Mouse (Mus musculus) heart, postnatal 25 days (tissue): Measurements from ENCODE around the gene 4930470P17Rik. TPM values are rescaled to one million over a fixed set of nuclear protein-coding genes. Genes with fewer than 3 reads are reported as not detected.

Experiments used
- DNase-seq: peaks from one replicate; pipeline ENCODE4 v3.0.0; 2022; ENCODE audit warnings: low spot score
- intact Hi-C: fragments of 180-260 bp; cut with DNase I; formaldehyde crosslinking; loops from one replicate; pipeline ENCODE4 v1.15.1; 2025
- total RNA-seq, 2 experiments: library from RNA; stranded (reverse); gene quantifications; 2 replicates each; pipeline ENCODE4 v1.2.3; 2021

4930470P17Rik gene
- total RNA-seq, 2 experiments from 2014 or later, result not detected

DNA sequence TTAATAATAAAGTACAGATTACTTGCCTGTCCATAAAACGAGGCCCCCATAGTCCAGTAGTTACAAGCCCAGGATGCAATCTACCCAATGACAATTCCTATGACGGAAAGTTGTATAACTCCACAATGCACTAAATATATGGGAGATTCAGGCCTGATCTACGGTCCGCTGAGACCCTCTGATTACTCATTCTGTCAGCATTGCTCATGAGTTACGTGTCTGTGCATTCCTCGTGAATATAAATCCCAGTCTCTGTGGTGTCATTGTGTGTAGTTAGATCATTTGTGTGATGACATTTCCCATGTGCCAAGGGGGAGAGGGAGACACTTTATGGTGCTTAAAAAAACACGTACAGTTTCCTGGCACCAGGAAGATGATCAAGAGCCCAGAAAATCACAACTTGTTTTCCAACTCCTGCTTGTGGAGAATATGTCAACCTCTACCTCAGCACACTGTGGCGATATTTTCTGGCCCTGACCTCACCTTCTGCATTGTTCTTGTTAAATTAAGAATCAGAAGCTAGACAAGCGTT is 13.4 kb downstream of the 4930470P17Rik start:
- intact Hi-C loops, result no loop called here
- no peak for DNase-seq

DNA sequence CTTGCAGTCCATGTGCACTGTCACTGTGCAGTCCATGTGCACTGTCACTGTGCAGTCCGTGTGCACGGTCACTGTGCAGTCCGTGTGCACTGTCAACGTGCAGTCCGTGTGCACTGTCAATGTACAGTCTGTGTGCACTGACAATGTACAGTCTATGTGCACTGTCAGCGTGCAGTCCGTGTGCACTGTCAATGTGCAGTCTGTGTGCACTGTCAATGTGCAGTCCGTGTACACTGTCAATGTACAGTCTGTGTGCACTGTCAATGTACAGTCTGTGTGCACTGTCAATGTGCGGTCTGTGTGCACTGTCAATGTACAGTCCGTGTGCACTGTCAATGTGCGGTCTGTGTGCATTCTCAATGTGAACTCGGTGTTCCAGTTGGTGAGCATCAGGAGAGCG is 17.1 kb downstream of the 4930470P17Rik start:
- intact Hi-C loops, result no loop called here

DNA sequence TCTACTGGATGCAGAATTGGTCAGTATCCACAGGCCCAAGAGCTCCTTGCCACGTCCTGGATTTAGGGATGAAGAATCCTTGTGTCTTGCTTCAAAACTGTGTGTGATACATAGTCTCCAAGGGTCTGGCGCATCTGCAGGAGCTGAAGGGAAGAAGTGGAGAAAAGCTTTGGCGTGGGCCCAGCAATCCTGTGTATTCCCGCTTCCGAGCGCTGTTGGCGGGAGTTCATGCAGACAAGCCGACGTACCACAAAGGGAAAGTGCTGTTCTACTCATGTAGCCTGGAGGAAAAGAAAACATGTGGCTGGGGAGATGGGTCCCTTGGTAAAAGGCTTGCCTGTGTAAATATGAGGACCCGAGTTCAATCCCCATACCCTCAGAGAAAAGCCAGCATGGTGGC is 22.3 kb downstream of the 4930470P17Rik start:
- no peak for DNase-seq
- intact Hi-C loops, result no loop called here

More for the DNA sequence above, 17.1 kb downstream of the 4930470P17Rik start:
- DNase-seq, result no peak

DNA sequence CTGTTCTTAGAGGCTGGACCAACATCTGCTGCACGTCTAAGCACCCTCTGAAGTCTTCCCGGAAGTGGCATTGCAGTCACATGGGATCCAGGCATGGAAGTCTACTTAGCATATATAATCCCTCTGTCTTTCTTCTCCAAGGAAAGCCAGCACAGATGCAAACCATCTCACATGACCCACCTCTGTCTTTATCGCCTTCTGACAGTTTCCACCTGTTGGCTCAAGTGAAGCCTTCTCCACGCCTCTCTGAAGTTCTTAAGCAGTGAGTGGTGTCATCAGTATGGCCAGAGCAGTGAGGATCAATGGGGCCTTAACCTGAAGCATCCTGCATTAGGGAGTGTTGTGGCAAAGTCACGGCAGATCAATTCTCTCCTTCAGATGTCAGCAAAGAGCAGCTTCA is 23.2 kb downstream of the 4930470P17Rik start:
- intact Hi-C loops, result no loop called here
- no peak for DNase-seq

DNA sequence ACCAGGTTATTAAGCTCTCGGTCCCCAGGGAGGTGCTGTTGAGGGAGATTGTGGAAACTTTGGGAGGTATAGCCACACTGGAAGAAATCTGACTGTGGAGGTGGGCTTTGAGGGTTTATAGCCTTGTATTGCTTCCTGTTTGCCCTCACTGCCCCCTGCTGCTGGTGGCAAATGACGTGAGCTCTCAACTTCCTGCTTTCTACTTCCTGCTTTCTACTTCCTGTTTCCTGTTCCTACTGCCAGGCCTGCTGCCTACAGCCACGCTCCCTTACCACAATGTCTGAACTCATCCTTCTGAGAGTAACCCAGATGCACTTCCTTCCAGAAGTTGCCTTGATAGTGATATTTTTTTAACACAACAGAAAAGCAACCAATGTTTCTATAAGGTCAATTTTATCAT is 24.3 kb downstream of the 4930470P17Rik start:
- no peak for DNase-seq
- intact Hi-C loops, result no loop called here

DNA sequence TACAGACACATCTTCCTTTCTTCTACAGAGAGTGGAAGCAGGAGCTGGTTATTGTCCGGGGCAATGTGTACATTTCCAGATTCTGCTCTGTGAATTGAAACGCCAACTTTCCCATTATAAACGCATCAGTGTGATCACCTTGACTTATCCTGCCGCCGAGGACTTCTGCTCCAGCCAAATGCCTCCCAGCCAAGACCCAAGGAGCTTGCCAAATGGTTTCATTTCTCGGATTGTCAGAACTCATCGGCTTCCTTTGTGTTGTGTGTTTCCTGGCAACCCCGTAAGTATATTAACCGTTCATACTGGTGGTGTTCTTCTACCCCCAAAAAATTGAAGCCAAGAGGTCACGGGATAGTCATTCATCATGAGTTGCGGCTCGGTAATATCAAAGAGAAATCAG is 25.7 kb downstream of the 4930470P17Rik start:
- no peak for DNase-seq
- intact Hi-C loops, result no loop called here

DNA sequence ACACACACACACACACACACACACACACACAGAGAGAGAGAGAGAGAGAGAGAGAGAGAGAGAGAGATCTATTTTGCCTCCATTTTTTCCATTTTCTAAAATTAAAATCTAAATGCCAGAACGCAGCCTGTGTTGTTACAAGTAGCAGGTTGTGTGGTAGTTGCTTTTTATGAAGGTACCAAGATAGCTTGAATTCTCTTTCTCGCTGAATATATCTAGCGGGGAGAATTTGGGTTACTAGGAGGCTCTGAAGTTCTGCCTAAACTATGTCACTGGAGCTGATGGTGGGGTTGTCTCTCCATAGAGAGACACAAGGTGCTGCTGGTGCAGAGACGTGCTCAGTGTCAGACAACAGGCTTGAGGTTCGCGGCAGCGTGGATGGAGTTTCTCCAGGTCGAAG is 36.8 kb downstream of the 4930470P17Rik start:
- DNase-seq, result no peak
- intact Hi-C loops, result no loop called here

DNA sequence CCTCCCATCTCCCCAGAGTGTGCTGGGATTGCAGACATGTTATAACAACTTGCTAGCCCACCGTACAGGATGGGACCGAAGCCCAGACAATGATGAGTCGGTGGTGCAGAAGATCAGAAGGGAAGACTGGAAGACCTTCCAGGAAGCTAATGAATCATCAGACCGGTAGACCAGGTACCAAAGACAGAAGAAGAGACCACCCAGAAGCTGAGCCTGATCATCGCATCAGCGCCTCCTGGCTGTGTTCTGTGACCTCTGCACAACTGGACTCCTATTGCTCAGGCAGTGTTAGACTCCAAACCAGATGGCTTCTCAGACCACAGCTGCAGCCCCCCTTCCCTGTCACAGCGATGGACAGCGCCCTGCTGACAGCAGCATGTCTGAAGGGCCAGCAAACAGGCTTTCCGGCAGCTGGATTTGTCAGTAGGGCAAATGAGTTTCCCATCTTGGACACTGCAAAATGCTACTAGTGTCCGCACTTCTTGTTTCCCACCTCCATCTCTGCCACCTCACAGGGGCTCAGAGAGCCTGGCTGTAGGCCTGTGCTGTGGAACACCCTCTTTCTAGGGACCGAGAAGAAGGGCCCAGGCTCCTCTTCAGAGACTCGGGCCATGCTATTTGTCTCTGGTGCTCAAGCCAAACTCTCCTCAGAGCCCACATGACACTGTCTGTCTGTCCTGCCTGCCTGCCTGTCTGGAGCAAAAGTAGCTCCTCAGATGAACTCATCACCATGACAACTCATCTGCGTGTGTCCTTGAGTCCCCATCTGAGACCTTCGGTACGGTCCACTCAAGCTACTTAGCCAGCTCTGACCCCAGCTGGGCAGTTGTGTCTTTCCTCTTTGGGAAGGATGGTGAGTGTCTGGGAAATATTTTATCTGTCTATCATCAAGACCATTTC is 37.6 kb downstream of the 4930470P17Rik start:
- DNase-seq, result no peak
- intact Hi-C loops, result no loop called here

DNA sequence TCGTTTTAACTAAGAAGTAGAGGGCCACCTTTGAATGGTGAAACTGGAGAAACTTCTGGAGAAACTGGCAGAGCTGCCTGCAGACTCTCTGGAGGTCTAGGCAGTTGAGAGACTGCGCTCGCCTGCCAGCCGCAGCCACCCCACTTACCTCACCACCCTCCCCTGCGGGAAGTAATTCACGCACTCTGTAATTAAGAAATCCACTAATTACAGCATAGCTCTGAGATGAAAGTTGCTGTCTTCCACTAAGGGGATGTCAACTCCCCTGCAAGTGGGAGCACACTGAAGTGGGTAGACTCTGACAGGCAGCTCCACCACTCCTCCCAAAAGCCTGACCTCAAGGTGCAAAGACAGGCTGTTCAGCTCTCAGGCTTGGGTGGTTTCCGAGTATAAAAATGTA is 49.7 kb downstream of the 4930470P17Rik start:
- DNase-seq, result no peak
- intact Hi-C loops, result no loop called here

DNA sequence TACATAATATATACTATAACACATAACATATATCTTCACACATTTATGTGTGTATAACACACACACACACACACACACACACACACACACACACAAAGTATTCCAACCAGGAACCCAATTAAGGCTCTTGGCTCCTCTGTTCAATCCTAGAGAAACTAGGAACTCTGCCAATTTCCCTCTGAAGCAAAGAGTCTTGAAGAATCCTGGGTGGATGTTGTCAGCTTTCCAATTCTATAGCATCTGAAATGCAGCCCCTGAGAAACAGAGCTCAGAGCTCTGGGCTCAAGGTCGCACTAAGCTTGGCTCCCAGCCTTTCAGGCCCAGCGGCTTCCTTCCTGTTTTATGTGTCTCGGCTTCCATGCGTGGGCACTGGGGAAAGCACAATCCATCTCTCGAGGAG is 51.6 kb downstream of the 4930470P17Rik start:
- intact Hi-C loops, result no loop called here
- no peak for DNase-seq

DNA sequence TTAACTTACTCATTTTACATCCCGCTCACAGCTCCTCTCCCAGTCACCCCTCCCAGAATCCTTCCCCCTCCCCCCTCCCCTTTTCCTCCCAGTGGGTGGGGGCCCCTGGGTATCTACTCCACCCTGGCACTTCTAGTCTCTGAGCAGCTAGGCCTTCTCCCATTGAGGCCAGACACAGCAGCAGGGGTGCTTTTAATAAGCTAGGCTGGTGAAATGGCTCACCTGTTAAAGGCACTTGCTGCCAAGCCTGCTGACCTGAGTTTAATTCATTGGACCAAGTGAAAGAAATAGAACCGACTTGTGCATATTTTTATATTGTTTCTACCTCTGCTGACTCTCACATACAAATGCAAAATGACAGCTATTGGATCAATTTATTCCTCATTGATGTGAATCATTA is 52.7 kb downstream of the 4930470P17Rik start:
- intact Hi-C loops, result no loop called here
- no peak for DNase-seq

DNA sequence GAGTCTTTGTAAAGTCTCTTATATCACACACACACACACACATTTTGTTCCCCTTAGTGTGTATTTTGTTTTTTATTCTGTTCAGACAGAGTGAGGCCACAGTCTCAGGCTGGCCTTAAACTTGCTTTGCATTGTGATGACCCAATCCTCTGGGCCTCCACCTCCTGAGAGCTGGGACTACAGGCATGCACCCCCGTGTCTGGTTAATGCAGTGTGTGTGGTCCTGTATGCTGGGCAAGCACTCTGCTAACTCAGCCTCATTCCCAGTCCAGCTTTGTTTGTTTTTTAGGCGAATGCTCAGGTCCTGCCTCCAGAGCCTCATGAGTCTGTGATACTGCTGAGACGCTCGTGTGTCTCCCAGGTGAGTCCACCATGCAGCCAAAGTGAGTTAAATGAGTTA is 53.8 kb downstream of the 4930470P17Rik start:
- intact Hi-C loops, result no loop called here
- no peak for DNase-seq

DNA sequence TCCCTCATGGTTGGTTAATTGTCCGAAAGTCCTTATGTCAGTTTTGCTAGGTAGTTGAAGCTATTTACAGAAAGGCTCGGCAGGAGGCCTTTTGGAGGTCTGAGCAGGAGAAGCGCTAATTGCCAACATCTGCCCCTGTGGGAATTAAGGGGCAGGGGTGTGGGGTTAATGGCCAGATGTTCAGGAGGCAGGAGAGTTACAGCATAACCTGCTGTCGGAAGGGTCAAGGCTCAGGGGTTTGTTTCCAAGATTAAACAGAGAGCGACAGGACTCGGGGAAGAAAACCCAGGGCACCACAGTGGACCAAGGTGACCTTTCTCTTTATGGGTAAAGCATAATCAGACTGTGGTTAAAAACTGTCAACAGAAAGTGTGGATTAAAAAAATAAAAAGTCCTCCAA is 54.3 kb downstream of the 4930470P17Rik start:
- no peak for DNase-seq
- intact Hi-C loops, result no loop called here

DNA sequence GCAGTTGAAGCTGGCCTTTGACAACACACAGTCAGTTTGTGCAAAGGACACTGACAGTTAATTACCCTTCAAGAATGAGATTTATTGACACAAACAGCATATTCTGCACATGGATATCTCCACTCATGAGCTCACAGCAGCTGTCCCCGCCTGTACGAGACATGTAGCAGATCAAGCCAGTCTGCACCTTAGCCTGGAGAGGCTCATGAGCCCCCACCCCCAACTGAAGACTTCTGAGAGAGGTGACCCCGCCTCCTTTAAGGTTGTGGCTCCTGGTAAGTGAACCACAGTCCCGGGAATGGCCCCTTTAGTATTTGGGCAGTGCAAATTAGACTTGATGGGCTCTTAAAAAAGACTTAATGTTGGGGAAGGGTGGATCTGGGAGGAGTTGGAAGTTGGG is 56.1 kb downstream of the 4930470P17Rik start:
- intact Hi-C loops, result no loop called here
- no peak for DNase-seq

DNA sequence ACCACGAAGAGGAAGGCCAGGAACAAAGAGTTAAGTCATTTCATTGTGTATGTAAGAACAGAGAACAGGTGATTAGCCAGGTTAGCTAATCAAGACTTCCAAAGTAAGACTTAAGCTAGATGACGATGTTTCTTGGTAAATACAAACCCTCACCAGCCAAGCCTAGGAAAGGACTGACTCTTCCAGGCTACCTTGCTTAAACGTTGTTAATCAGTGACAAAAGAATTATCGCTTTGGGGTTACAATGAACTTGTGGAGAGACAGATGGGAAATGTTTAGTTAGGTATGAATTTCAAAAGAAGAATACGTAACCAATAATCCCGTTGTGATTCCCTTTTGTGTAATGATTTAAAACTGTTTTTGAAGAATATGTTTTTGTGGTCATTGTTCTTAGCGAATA is 56.9 kb downstream of the 4930470P17Rik start:
- intact Hi-C loops, result no loop called here

DNA sequence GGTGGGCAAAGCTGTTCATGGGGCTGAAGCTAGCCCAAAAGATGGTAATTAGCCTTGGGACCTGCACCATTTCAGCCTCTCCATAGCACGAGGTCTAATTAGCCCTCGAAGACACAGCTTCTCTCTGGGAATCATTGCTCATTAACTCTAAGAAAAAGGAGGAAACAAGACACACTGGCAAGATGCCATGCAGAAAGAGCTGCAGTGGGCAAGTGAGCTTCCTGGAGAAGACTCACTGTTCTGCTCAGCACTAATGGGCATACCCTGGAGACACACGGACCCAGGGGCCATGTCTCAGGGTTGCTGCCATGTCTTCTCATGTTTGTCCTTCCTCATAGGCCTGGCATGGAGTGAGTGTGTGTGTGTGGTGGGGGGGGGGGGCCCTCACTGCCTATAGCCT is 57.7 kb downstream of the 4930470P17Rik start:
- intact Hi-C loops, result no loop called here
- no peak for DNase-seq

More for the DNA sequence above, 56.9 kb downstream of the 4930470P17Rik start:
- no peak for DNase-seq

DNA sequence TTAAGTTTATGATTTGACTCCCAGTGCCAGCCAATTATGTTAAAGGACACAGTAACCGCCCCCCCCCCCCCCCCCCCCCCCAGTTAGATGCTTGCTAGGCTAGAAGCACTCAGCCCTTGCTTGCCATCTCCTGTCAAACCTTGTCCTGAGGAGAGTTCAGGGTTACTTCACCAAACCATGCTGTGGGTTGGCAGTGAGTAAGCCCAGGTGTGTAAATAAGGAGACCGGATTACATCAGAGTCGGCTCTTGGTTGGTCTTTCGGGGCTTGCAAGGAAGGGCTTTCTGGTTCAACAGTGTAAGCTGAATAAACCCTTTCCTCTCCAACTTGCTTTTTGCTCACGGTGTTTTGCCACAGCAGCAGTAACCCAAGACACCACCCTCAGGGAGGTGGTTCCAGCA is 58.2 kb downstream of the 4930470P17Rik start:
- DNase-seq, result no peak
- intact Hi-C loops, result no loop called here

DNA sequence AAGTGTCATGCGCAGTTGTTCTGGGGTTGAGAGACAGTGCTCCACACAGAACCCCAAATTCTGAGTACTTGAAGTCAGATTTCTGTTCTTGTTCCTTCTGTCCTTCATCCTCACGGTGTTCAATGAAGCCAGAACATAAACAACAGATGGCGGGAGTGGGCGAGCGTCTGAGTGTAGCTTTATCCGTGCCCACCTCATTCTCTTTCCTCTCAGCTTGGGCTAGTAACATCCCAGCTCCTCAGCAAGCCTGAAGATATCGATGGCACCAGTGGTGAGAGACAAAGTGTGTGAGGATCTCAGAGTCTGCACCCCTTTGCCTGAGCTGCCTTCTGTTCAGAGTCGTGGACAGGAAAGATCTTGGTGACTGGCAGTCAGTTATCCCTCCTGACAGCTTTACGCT is 62.6 kb downstream of the 4930470P17Rik start:
- intact Hi-C loops, result no loop called here
- no peak for DNase-seq

DNA sequence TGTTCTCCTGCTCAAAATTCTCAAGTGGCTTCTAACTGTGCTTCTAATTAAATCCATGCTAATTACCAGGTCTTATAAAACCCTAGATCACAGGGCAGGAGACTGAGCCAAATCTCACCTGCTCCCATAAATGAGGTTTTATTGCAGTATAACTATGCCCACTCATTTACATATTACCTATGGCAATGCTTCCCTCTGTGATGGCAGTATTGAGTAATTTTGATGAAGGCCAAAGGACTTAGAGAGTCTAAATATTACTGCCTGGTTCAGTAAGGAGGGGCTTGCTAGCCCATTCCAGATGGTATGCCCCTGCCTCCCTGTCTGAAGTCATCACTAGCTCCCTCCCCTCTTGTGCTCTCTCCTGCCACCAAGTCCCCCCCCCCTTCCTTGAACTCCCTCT is 66.0 kb downstream of the 4930470P17Rik start:
- intact Hi-C loops, result no loop called here
- DNase-seq, result no peak

DNA sequence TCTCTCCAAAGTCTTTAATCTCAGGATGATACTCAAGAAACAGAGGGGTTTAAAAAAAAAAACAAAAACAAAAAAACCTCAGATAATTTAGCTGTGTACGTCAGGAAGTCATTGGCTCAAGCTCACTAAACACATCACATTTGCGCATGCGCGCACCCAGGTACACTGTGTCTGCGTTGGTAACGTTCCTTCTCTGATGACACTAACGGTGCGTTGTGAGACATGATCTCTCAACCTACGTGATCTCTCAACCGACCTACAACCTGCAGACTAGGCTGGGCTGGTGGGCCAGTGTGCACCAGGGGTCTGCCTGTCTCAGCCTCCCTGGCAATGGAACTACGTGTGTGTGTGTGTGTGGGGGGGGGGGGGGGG is 67.0 kb downstream of the 4930470P17Rik start:
- intact Hi-C loops, result no loop called here
- DNase-seq, result no peak

DNA sequence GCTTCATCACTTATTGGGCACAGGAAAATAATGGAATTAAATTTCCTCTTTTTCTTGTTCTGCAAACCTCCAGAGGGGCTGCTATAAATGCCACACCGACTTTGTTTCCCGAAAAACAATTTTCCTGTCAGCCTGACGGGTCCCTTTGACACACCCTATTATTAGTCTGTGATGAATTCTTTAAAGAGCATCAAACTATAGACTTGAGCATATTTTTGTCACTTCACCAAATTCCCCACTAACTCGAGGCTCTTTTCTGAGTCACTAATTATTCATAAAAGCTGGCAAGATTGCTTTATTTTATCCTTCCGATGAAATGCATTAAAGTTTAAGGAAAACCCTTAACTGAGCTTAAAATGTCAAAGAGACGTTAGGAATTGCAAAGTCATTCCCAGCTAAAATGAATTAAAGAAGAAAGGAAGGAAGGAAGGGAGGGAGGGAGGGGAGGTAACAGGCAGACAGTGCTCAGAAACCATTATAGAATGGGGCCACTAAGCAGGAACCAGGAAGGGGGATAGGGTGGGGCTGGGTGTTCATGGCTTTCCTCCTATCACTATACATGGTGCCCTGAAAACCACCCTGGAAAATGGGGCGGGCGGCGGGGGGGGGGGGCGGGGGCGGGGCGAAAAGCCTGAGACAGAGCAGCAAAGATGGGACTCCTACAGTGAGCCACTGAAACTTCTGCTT is 67.6 kb downstream of the 4930470P17Rik start:
- DNase-seq, result no peak
- intact Hi-C loops, result no loop called here
